Mouse (Mus musculus) embryonic fibroblast, embryonic 13.5 days (primary cell): ENCODE results near the gene Vkorc1l1.

Source experiments
- CTCF ChIP-seq: IDR thresholded peaks from 2 replicates; pipeline ENCODE4 v1.5.1; 2011; ENCODE audit warnings: mild to moderate bottlenecking, control low read depth, low read length, moderate library complexity, borderline replicate concordance; ENCODE audit not compliant: insufficient read depth
- POLR2A ChIP-seq: IDR thresholded peaks from 2 replicates; pipeline ENCODE4 v1.6.1; 2011; ENCODE audit warnings: low read depth, mild to moderate bottlenecking, control low read depth, low read length, moderate library complexity

GRCm38 (mm10) chr5:129991898-129992297 is 50.1 kb downstream of the Vkorc1l1 start:
- no peak for TF ChIP-seq POLR2A
- no peak for TF ChIP-seq CTCF
